Mouse (Mus musculus) common myeloid progenitor, adult 5-6 weeks (primary cell): ENCODE data around the gene Prrg3. TPM values are rescaled to one million over a fixed set of nuclear protein-coding genes. Genes with fewer than 3 reads are reported as not detected.

Experiments
- total RNA-seq: library from RNA; stranded (forward); fragments of 200-1000, 187-1606 nt; gene quantifications from 2 replicates; pipeline ENCODE4 v1.2.3, GENCODE M21; 2017

Prrg3 gene
- total RNA-seq, 1 experiment from 2014 or later: not detected

Other genes starting within 250 kb of the Prrg3 start
- gene Vma21, start 146.7 kb upstream of the Prrg3 start, total RNA-seq: 21.7 and 28.2 TPM in 2 replicates
- gene Gm1141, start 41.6 kb upstream of the Prrg3 start, total RNA-seq: not detected in 2 replicates
- gene Fate1, start 10.4 kb downstream of the Prrg3 start, total RNA-seq: not detected in 2 replicates
- not detected in 2 replicates for gene Cnga2, start 29.2 kb downstream of the Prrg3 start, total RNA-seq